Mouse (Mus musculus): ENCODE results near the gene Sycp2l.
"Not testable (repeated sequence)": the region's sequence is repeated elsewhere in the genome, so short reads cannot be mapped to it uniquely, and the experiment has no call there.

Gene Sycp2l

DNA sequence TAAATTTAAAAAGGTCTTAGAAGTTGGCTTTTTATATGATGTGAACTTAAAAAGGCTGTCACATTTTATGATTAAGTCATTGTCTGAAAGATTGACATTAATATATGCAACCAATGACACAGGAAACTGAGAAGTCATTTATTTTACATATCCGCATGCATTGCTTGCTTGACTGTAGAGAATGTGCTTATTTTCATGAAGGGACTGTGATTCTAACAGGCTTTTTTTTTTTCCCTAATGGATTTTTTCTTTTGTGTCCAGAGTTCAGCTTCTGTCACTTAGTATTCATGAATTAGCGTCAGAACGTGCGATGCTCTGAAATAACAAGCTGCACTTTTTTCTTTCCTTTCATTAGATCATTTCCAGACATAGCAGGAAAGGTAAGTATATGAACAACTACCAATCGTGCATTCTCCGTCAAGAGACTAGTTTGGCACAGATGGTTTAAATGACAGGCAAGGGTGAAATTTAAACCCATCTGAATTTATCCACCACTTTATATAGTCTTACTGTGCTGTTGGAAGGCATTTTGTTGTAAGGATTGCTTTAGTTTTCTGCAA, 9.6 kb downstream of the Sycp2l start:
- no peak for DNase-seq (ENCODE audit: extremely low spot score, low spot score)

DNA sequence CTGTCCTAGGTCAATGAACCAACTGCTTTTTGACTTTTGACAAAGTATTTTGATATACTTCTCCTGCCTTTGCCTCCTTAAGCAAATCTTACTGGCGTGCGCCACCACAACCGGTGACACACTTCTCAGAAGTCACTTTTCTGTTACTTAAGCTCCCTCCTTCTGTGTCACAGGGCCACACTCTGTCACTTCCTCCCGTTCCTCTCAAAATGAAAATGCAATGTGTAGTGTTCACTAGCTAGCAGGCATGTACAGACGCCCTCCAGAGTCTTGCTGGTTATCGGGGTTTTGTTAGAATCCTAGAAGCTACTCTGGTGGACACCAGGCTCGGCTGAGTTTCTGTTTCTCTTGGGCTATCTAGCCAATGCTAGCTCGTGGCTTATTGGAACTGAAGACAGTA, 14.2 kb downstream of the Sycp2l start:
- no peak for DNase-seq (ENCODE audit: extremely low spot score, low spot score)

DNA sequence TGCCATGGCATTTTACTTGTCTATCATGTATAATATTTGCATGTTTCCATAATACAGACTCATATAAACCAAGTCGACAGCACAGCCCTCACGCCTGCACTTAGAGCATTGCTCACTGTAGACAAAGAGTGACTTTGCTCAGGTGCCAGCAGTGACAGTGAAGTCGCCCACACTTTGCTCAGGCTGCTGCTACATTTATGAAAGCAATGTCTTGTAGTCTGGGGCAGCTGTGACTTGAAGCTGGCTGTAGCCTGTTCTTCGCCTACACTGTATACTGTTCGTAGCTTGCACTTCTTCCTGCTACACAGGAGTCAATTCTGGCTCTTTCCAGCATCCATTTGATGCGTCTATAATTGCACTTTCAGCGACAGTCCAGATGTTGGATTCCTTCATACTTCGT, 15.0 kb downstream of the Sycp2l start:
- no peak for DNase-seq (ENCODE audit: extremely low spot score, low spot score)

DNA sequence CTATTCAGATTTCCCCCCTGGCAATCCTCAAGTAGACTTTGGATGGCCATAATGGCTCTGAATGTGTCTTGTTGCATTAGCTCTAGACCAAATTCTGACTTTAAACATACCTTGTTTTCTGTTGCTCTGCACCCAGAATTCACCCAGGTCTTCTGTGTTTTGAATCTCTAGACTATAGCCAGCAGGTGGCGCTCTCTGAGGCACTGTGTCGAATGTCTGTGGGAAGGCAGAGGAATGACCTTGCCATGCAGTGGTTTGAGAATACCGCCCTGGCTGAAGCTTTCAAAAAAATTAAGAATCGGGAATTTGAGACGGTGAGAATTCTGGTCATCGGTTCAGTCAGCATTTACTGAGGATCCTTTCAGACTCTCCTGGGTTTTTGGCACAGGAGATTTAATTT, 20.8 kb downstream of the Sycp2l start:
- DNase-seq (ENCODE audit: extremely low spot score, low spot score), result peak; percentile 80

DNA sequence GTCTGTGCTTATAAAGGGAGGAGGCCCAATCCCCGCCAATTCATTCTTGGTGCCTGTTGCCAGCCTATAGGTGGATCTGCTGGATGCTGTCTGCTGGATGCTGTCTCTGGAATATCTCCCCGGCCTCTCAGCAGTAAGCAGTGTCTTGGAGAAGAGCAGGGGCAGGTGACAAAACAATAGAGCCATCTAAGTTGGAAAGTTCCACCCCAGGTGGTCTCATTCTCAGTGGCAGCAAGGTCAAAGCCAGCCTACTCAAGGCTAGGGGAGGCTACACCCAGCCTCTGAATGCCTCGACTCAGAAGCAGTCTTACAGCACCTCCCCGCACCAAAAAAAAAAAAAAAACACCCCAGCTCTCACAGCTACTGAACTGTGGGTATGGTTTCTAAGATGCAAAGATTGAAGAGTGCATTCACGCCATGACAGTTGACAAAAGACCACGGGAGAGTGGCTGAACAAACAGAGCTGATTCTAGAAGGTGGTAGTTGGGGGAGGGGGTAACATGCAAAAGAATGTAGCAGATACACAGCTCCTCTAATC, 31.4 kb downstream of the Sycp2l start:
- DNase-seq (ENCODE audit: extremely low spot score, low spot score), result no peak

DNA sequence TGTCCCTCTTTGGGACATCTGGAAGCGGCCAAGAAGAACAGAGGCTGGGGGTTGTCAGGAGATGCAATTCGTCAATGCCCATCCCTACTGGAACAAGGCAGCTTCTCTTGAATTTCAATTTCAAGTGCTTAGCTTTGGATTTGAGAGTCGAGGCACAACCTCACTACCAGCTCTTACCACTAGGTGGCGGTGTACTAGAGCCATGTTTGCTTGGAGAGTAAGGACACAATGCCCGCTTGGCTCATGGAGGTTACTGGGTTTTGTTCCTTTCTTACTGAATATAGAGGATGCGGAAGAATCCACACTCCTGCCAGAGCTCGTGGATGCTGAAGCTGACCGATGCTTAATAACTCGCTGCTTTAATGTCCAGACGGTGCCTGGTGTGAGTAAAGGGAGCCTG, 32.2 kb downstream of the Sycp2l start:
- DNase-seq (ENCODE audit: extremely low spot score, low spot score), result peak; percentile 62

DNA sequence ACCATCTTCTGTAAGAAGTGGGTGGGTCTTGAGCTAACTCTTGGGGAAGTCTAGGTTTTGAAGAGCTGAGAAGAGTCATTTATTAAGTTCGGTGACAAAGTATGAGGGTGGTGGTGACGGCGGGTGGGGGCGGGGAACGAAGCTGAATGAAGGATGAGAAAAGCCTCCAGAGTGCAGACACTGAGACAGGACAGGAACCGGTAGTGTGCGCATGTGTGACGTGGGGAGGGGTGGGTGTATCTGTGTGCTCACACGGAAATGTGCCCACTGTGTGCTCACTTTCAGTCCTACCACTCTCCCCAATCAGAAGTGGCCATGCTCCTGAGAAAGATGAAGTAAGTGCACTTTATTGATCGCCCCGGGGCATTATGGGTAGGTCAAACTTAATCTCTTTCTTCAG, 39.0 kb downstream of the Sycp2l start:
- no peak for DNase-seq (ENCODE audit: extremely low spot score, low spot score)

DNA sequence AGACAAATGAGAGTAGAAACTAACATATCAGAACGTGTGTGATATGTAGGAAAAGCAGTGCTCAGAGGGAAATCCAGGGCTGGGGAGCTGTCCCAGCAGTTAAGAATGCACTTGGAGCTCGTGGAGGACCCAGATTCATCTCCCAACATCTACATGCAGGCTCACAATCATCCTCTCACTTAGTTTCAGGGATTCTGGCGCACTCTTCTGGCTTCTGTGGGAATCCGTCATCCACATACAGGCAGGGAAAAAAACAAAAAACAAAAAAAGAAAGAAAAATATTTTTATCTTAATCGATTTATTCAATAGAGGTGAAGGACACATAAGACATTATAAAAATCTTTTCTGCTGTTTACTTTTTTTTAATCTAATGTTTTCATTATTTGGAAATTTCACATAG, 44.3 kb downstream of the Sycp2l start:
- no peak for DNase-seq (ENCODE audit: extremely low spot score, low spot score)

DNA sequence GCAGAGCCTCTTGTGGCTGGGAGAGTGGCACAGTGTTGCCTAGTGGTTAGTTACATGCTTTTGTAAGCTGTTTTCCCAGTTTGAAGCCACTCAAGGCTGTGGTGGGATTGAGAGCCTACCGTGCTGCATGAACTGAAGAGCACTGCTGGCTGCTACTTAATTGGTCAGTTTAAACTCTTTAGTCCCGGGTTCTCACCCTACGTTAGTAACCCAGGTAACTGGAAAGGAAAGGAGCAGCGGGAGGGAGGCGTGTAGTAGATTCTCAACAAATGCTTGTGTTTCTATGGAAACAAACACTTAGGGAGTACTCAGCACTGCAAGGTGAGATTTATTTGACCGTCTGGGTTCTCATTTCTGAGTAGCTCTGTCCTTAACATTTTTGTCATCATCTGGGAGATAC, 73.8 kb downstream of the Sycp2l start:
- no peak for DNase-seq (ENCODE audit: extremely low spot score, low spot score)

DNA sequence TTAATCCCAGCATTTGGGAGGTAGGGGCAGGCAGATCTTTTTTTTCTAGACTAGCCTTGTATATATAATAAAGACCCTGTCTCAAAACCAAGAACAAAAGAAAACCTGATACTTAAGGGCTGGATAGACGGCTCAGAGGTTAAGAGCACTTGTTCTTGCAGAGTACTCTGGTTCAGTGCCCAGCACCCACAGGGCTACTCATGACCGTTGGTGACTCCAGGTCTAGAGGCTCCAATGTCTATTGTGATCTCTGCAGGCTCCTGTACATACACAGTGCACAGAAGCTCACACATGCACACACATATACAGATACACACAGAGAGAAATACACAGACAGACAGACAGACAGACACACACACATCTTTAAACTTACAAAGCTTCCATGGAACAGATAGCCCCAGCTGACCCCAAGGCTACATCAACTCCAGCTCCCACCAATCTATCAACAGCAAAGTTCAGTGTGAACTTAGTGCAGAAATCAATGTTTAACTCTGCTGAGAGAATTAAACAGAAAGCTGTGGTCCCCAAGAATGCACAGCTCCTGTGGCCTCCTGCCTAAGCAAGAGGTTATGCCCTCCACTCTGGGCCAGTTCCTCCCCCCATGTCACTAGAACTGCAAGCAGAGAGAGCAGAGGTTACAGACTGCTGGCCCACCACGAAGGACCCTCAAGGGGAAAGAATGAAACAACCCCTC, 81.7 kb downstream of the Sycp2l start:
- DNase-seq (ENCODE audit: extremely low spot score, low spot score), result no peak

DNA sequence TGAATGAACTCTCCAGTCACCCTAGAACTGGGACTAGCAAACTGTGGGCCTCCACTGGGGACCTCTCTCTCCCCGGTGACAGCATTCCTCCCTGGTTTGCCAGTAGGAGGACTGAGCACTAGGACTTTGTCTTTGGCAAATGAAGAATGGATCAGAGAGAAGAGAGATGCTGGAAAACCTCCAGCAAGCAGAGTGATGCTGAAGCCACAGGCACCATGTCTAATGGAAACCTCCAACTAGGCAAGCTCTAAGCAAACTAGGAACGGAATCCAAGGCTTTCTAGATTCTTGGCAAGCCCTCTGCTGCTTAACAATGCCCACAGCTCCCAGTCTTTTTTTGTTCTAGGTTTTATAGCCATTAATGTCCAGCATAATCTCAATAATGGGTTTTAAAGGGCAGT, 86.8 kb downstream of the Sycp2l start:
- DNase-seq (ENCODE audit: extremely low spot score, low spot score), result no peak

DNA sequence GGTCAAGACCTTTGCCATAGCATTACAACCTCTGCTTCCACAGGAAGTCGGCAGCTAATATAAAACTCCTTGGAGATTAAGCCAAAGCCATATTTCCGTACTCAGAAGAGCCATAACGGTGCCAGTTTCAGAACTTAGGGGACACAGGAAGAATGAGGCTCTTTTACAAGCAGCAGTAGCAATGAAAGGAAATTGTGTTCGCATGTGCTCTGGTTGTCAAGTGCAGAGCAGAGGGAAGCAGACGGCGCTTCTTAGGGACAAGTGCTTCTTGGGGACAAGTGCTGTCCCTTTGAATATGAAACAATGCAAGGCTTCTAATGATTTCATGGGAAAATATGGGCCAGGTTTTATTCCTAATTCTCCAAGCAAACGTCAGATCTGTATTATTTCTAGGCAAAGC, 89.2 kb downstream of the Sycp2l start:
- DNase-seq (ENCODE audit: extremely low spot score, low spot score), result no peak

DNA sequence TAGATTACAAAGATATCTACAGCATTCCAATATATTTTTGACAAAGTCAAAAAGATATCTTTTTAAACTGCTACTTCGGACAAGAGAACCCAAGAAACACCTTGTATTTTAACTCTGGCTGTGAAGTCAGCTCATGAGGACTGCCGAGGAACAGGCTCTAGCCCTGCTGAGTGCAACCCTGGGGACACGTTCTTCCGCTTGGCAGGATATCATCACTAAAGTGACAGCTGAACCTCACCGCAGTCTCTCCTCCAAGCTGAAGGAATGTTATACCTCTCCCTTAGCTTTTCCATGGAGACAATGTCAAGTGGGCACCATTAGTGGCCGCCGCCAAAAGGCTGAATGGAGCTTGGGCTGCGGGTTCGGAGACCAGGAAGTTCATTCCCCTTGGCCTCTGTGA, 89.6 kb downstream of the Sycp2l start:
- DNase-seq (ENCODE audit: extremely low spot score, low spot score), result no peak

DNA sequence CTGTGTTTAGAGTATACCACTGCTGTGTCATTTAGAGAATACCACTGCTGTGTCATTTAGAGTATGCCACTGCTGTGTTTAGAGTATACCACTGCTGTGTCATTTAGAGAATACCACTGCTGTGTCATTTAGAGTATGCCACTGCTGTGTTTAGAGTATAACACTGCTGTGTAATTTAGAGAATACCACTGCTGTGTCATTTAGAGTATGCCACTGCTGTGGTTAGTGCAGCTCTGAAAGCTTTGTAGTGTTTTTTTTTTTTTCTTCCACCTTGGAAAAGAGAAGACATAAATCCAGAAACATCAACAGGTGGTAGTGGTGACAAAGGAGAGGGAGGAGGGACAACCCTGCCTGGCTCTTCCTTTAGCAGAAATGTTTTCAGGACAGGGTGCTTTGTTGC, 91.5 kb downstream of the Sycp2l start:
- DNase-seq (ENCODE audit: extremely low spot score, low spot score), result not testable (repeated sequence)

DNA sequence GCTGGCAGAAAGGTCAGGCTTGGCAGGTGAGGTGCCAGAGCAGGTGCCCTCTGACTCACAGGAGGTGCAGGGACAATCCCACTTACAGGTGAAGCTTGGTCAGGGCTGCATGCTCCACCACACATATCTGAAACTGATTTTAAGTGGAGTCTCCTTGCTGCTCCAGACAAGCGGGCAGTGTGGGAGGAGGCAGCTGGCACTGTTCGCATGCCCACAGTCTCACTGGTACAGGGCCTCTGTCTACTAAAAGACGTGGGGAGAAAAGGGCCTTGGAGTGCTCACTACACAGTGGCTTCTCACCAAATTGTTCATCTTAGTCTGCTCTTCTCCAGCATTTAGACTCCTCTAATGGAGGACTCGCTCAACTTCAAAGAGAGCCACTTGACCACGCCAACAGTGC, 92.1 kb downstream of the Sycp2l start:
- no peak for DNase-seq (ENCODE audit: extremely low spot score, low spot score)

DNA sequence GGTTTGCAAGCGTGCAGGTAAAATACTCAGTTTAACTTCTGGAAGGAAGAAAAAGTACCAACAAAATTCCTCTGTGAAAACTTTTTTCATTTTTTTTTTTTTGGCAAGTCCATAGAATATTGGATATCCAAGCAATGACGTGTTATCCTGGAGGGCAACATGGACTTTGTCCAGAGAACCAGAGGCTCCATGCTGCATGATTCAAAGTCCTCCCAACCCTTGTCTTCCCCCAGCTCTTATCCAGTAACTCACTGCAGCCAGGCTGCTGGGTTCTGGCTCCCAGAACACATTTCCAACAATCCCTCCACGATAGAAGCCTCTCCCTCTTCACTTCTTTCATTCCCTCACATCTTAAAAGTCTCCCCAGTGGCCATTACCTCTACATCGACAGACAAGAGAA, 97.2 kb downstream of the Sycp2l start:
- DNase-seq (ENCODE audit: extremely low spot score, low spot score), result no peak

DNA sequence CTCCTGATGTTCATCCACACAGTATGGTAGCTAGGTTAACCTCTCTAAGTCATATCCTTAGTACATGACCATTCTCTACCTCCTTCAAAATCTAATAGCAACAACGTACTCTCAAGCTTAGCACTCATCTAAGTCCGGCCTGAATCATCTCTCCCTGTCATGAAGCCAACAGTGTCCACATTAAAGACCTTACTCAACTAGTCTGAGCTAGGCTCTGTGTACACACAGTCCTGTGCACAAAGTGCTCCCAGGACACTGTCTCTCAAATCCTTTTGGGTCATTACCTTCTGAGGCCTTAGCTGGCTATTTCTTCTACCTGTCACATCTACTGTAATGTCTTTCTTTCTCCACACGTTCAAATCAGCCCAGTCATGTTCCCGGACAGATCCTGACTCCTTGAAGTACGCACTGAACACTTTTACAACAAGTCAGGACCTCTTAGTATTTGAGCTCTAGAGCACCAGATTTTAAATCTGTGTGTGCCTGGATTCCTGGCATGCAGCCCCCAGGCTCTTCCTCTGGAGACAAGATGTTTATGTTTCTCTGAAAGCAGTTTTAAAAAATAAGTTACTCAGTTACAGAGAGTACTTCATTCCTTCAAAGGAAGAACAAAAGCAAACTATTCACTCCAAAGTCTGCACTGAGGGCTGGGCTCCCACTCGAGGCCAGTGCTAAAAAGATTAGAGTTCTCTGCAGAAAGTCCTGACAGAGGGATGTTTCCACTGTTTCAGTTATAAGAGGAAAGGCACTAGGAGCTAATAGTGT, 98.6 kb downstream of the Sycp2l start:
- no peak for DNase-seq (ENCODE audit: extremely low spot score, low spot score)

DNA sequence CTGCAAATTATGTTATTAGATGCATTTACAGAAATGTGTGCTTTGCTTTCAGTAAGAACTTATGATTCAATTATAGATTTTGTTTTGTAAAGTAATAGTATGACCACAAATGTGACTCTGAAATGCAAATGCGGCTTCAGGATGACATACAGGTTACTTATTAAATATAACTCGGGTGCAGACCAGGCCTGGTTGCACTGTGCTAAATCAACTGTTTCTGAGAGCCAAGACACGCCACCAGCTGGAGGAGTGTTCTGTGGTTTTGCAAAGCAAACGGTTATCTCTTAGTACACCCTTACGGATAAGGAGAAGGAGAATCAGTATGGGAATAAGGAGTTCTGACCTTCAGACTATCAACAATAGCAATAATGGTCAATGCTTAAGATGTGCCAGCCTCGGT, 101.6 kb downstream of the Sycp2l start:
- no peak for DNase-seq (ENCODE audit: extremely low spot score, low spot score)

DNA sequence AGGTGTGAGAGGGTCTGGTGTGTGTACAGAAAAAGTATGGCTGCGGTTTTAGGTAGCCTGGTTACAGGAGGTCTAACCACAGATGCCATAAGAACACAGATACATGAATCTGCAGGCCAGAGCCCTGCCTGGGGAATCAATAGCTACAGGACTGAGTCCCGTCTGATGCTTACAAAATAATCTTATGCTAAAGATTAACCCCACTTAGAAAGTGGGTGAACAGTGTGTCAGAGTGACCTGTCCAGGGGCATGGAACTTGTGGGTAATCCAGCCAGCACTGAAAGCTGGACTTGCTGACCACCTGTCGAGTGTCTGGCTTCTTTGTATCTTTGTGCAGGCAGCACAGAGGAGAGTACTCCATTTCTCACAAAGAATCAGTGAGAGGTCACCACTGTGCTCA, 102.1 kb downstream of the Sycp2l start:
- no peak for DNase-seq (ENCODE audit: extremely low spot score, low spot score)

DNA sequence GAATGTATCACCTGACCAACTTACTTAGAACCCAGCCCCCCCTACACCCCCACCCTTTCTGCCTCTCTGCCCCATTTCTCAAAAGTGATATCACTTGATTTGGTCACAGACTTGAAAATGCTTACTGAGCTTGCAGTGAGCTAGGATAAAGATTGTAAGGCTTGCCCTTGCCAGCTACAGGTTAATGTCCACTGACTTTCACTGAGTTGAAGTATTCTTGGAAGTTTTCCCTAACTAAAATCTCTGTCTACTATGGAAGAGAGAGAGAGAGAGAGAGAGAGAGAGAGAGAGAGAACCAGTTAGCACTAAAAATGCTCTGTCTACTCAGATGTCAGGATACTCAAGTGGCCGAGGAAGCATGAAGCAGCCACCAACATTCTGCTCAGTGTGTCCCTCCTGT, 104.9 kb downstream of the Sycp2l start:
- DNase-seq (ENCODE audit: extremely low spot score, low spot score), result no peak

DNA sequence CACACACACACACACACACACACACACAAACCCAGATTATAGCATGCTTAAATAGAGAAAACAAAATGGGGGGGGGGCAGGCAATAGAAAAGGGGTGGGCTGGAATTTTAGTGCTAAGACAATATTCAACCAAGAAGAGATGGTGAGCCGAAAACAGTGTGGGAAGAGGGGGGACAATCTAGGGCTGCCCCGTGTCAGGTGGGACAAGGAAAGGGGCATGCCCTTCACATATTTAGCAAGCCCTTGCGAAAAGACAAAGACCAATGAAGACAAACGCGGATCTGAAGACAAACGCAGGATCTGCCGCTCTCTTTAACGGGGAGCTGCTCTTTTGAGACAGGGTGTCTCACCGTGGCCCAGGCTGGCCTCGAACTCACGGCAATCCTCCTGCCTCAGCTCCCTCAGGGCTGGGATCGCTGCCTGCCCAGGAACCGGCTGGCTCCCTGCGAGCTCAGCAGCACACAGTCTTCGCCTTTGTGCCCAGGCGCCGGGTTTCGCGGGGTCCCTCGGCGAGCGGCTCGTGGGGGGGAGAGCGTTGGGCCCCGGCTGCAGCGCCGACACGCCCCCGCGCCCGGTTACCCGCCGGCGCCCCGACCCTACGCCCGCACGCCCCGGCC, 105.7 kb downstream of the Sycp2l start:
- peak; percentile 77 for DNase-seq (ENCODE audit: extremely low spot score, low spot score)

DNA sequence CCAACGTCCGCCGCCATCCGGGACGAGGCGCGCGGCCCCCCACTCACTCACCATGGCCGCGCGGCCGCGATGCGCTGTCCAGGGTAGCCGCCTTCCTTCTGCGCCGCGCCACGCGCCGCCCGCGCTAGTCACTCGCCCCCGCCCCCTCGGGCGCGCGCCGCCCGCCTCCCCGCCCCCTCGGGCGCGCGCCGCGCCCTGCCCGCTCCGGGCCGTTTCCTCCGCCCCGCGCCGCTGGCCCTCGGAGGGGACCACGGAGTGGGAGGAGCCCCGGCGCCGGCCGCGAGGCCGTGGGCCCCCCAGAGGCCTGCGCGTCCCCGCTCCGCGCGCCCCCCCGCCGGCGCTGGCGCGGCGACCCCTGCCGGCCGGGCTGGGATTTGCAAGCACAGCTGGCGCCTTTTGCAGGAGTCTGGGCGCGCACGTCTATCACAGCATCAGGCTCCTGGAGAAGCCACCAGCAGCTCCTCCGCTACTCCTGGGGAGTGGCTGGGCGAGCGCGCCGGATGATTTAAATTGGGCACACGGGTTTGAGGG, 106.3 kb downstream of the Sycp2l start, which contains the start of gene Elovl2:
TSS of gene Elovl2 (minus strand) at position 102 of the 531 bp plus-strand sequence.
- DNase-seq (ENCODE audit: extremely low spot score, low spot score), result peak; percentile 89
